Mouse (Mus musculus) urinary bladder, postnatal 10 days (tissue): ENCODE results near the gene Nrxn2.

Source experiments
- DNase-seq: peaks from one replicate; pipeline ENCODE4 v3.0.0; 2022; ENCODE audit warnings: low spot score

The Nrxn2 gene

DNA sequence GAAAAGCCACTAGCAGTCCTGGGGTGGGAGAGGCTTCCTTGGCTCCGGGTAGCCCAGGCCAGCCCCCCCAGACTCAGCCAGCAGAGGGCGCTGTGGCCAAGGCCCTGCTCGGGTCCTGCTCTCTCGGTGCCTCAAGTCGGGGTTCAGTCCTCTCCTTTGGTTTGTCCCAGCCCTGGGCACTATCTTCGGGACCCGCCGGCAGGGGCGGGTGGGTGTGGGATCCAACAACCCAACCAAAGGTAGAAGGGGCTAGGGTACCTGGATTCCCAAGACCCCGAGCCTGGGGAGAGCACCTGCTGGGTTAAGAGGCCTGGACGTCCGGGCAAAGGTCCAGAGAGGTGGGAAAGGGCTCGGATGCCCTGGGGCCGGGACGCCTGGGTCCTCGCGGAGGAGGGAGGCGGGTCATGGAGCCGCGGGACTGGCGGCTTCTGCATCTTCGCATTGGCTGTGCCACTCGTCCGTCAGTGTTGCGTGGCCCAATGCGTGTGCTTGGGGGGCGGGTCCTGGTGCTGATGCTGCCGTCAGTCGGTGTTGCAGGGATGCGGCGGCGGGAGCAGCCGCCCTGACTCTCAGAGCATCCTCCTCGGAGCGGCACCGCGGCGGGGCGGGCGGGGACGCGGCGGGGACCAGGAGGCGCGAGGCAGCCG, at the start of gene Nrxn2:
Nrxn2 (plus strand) TSS at position 499 of the 647 bp plus-strand sequence.
- DNase-seq = no peak

DNA sequence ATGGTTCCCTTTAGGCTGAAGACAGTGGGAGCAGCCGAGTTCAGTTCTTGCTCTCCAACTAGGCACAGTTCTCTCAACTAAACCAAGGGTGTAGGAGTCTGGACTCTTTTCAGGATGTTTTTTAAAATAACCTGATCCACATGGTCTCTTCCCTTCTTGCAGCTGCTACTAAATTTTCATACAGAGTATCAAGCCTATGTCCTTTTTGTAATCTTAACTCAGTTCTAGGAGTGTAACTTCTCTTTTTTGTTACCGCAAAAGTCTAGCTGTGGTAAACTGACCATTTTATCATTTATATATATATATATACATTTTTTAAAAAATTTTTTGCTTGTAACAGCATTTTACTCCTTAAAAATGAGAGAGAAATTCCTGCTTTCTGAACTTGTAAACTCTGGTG, 48.4 kb upstream of the Nrxn2 start:
- no peak for DNase-seq

DNA sequence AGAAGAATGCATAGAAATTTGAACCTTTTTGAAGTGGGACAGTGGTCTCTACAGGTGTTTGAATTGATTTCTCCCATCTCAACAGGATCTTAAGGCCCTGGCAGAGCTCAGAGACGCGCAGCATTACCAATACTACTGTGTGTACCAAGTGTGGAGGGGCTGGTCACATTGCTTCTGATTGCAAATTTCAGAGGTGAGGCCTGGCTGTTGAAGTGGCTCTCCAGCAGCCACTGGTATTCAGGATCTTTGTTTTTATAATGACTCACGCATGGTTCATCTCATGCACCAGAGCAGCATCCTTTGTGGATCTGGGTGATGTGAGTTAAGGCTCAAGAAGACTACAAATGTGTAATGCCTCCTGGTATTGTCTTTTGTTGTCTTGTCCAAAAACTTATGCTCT, 46.1 kb upstream of the Nrxn2 start:
- no peak for DNase-seq

DNA sequence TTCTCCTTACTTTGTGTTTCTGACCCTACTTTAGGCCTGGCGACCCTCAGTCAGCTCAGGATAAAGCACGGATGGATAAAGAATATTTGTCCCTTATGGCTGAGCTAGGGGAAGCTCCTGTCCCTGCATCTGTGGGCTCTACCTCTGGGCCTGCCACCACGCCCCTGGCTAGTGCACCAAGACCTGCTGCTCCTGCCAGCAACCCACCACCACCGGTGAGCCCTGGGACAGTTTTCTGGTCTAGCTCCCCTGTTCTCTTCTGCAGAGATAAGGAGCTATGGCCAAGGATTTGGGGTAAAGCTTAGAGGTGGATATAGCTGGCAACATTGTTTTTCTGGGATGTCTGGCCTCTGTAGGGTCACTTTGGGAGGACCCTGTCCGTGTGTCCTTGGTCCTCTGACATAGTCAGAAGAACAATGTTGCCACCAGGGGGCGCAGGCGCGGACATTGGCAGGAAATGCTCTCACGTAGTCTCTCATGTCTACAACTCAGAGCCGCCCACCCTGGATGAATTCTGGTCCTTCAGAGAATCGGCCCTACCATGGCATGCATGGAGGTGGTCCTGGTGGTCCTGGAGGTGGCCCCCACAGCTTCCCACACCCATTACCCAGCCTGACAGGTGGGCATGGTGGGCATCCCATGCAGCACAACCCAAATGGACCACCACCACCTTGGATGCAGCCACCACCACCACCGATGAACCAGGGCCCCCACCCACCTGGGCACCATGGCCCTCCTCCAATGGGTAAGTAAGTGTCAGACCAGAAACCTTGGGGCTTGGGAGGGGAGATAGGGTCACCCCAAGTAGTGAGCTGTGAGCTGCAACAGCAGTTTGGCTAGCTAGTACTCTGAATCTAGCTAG, 44.8 kb upstream of the Nrxn2 start:
- DNase-seq = peak; percentile 63

DNA sequence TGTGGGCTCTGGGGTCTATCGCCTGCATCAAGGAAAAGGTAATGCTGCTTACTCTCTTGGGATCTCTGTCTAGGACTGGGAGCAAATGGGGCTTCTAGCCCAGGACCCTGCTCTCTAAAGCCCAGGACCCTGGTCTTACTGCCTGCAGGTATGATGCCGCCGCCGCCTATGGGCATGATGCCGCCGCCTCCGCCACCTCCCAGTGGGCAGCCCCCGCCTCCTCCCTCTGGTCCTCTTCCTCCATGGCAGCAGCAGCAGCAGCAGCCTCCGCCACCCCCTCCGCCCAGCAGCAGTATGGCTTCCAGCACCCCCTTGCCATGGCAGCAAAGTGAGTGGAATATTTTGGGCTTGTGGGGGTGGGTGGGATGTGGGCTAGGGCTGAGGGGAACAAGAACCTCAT, 44.0 kb upstream of the Nrxn2 start:
- no peak for DNase-seq

DNA sequence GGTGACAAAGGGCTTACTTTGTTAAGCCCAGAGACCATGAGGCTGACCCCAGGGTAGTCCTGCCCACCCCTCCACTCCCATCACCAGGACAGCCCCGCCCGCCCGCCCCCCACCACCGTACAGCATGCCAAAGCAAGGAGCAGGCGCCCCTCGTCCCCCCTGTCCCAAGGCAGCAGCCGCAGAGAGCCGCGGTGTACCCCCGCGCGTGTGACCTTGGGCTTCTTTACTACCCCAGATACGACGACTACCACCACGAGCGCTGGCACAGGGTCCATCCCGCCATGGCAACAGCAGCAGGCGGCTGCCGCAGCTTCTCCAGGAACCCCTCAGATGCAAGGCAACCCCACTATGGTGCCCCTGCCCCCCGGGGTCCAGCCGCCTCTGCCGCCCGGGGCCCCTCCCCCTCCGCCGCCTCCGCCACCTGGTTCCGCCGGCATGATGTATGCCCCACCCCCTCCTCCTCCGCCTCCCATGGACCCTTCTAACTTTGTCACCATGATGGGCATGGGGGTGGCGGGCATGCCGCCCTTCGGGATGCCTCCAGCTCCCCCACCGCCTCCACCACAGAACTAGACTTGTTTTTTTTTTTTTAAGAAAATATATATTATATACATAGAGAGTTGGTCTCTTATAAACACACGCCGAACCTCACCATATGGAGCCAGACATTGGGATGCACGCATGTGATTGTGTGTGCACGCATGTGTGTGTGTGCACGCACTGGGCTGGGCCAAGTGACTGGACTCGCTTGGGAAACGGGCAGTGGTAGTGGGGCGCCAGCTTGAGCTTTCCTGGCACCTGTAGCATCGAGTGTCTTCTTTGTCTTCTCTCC, 42.9 kb upstream of the Nrxn2 start:
- DNase-seq = no peak

DNA sequence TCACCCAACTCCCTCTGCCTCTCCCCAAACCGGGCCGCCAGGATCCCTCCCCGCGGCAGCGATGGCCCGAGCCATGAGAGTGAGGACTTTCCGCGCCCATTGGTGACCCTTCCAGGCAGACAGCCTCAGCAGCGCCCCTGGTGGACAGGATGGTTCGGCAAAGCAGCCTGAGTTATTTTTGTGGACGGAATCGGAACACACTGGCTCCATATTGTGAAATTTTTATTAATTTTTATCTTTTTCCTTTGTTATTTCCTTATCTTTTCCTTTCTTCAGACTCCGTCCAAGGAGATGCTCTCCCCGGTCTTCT, 42.3 kb upstream of the Nrxn2 start:
- DNase-seq = no peak

DNA sequence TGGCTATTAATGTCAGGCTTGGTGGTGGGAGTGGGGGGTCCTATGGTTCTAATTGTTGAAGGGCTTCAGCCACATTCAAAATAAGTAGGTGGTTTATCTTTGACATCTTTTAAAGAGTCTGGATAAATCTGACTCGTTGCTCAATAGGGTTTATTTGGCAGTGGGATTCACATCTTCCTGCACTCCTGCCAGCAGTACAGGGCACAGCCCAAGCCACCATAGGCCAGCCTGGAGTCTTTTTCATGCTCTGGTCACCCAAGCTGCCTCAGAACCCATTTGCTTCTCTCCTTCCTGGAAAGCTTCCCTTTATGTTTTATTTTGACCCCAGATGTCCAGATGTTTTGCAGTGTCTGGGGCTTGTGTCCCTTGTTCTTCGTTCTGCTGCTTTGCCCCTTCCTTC, 41.9 kb upstream of the Nrxn2 start:
- no peak for DNase-seq

DNA sequence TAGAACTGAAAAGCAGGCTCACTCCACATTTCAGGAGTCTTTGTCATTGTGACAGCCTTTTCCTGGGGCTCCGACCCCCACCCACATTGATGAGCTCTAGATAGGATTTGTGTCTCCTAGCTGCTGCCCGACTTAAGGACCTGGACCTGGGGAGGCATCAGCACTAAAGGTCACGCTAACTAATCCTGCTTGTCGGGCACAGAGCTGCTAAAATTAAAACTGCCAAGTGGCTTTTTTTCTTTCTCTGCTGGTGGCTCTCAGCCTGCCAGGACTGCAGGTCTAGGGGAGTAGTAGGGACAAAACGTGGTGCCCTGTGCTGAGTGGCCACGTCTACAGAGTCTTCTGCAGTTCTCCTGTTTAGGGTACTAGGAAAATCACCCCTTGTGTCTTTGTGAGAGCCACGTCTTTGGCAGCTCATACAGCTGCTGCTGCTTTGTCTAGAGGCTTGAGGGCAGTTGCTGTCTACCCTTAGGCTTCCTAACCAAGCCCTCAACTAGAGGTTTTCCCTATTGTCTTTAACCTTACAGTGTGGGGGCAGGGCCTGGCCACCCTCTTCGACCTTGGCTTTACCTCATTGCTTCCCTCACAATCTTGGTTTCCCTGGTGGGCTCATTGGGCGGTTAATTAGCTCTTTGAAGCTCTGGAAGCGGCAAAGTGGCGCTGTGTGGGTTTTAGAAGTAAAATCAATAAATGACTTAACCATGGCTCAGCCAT, 41.0 kb upstream of the Nrxn2 start:
- DNase-seq = no peak

DNA sequence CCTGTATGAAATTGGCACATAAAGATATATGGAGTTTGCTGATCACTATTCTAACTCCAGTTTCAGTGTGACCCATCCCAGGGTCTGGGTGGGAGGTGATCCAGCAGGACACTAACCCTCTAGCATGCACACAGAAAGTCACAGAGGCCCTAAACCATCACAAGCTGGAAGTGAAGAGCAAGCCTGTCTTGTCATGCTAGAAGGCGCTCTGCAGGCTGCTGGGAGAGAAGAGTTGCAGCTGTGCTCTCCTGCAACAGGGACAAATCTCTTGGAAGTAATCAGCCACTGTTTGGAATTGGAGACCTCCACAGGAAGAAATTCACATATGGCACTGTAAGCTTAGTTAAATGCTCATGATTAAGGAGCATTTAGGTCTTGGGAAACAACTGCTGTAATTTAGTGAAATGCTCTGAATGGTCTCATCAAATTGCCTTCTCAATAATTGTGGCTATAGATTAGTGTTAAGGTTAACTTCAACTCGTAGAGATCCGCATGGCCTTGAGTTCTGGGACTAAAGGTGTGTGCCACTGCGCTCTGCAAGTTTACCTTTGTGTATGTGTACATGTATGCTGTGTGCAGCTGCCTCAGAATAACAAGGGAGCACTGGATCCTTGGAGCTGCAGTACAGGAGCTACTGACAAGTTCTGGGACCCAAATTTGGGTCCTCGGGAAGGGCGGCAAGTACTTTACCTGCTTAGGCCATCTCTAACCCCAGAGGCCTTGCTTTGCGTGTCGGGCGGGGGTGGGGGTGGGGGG, 37.9 kb upstream of the Nrxn2 start:
- no peak for DNase-seq

DNA sequence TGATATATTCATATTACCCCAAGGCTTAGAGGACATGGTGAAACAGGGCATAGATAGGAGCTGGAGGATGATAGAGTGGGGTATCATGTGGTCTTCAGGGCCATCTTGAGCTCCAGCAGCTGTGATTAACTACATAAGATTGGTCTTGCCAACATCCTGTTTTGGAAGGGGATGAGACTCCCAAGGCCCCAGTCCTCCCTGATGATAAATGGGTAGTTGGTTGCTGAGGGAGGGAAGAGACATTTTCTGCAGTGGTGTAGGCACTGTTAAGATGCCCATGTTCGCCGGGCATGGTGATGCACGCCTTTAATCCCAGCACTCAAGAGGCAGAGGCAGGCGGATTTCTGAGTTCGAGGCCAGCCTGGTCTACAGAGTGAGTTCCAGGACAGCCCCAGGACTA, 37.3 kb upstream of the Nrxn2 start:
- DNase-seq = no peak

DNA sequence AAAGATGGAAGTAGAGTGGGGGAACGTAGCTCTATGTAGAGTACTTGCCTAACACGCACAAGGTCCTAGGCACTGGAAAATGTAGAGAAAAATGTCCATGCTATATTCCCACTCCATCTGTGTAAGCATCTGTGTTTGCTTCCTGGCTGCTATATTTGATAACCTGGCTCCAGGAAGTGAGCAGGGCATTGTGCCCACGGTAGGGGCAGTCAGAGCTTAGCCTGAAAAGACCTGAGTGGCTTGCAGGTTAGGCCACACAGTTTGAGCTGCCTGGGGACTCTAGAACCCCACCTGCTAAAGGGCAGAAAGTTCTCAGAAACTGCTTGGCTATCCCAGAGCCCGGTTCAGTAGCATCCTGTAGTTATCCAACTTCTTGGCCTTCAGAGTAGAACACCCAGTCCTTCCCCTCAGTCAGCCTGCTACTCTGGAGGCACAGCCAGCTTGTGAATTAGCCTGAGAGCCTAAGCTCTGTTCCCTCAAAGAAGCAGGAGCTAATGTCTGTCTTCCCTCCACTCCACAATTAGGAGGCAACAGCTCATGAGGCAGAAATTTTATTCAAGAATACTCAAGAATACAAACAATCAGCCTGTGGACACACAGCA, 36.1 kb upstream of the Nrxn2 start:
- DNase-seq = no peak

DNA sequence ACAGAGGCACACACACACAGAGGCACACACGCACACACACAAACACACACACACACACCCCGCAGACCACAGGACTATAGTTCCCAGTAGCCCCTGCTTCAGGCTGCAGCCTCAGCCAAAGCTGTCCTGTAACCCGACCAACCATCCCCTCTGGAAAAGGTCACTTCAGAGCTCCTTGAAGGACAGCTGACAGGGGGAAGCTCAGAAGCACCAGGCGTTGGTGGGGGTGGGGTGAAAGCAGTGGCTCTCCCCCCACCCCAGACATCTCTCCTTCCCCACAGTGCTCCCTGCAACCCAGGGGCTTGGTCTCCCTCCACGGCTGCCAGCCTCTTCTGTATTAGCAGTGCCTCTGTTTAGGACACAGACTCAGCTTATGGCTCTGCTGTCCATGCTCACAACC, 35.1 kb upstream of the Nrxn2 start:
- DNase-seq = no peak

DNA sequence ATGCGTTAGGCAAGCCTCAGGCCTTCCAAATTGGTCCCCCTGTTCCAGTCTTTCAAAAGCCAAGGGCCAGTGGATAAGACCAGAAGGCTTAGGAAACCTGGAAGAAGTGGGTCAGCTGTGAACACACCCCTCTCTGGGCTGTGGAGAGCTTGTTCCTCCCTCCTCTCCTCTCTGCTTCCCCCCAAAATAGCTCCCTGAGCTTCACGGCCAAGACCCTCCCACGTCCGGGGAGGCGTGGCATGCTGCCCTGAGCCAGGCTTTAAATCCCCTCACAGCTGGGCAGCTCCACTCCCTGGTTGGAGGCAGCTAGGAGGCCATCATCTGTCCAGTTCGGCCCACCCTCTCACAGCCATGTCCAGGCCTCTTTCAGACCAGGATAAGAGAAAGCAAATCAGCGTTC, 34.4 kb upstream of the Nrxn2 start, which contains the start of gene Pygm:
Pygm (plus strand) TSS at position 272 of the 400 bp plus-strand sequence.
- no peak for DNase-seq

DNA sequence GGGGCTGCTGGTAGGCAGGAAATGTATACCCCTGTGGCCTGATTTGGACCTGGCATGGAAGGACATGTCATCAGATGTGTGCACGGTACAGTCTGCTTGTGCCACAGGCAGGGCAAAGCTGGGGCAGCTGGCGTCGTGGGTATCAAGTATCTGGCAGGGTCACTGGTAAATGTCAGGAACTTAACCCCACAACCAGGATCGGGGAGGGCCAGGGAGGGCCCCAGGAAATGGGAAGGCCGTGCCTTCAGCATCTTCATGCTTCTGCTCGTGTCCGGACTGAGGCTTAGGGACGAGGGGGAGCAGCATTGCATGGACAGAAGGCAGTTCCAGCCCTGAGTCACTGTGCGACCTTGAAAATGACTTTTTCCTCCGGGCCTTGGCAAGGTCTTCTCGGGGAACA, 33.6 kb upstream of the Nrxn2 start:
- no peak for DNase-seq

DNA sequence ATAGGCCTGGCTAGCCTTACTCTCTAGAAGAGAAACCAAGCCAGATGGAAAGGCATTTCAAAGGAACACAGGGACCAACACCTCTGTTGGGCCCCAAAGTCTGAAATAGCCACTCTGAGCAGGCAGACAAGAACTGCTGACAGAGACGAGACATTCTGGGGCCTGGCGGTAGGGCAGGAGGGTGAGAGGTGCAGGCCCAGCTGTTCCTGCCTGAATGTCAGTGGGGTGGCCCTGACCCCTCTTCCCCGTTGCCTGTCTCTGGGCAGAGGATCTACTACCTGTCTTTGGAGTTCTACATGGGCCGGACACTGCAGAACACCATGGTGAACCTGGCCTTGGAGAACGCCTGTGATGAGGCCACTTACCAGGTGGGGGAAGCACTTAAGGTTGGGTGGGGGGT, 33.1 kb upstream of the Nrxn2 start:
- DNase-seq = no peak

DNA sequence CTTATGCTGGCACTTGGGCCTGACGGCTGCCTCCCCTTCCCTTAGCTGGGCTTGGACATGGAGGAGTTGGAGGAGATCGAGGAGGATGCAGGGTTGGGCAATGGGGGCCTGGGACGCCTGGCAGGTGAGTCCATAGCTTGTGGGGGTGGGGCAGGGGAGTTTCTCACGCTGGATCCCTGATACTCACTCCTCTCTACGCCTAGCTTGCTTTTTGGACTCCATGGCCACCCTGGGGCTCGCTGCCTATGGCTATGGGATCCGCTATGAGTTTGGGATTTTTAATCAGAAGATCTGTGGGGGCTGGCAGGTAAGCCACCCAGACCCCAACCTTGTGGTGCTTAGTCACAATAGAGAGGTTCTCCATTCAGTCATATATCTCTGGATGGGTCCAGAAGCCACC, 32.7 kb upstream of the Nrxn2 start:
- DNase-seq = no peak

DNA sequence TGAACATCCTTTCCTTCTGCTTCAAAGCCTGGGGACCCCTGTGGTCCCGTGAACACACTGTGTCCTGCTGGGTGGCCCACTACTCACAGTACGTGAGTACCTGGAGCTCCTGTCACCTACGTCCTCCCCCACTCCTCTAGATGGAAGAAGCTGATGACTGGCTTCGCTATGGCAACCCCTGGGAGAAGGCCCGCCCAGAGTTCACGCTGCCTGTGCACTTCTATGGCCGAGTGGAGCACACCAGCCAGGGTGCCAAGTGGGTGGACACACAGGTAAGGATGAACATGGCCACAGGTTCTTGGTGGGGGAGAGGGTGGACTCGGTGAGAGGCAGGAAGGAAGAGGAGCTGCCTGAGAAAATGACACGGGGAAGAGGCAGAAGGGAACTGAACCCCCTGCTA, 32.3 kb upstream of the Nrxn2 start:
- DNase-seq = no peak

DNA sequence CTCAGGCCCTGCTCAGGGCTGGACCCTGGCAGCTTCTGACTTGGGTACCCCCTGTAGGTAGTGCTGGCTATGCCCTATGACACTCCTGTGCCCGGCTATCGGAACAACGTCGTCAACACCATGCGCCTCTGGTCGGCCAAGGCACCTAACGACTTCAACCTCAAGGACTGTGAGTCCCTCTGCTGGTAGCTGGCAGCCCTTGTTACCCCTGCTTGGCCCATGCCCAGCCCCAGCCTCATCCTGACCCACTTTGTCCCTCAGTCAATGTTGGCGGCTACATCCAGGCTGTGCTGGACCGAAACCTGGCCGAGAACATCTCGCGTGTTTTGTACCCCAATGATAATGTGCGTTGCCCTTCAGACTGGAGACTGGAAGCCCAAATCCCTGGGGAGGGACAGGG, 30.5 kb upstream of the Nrxn2 start:
- no peak for DNase-seq

DNA sequence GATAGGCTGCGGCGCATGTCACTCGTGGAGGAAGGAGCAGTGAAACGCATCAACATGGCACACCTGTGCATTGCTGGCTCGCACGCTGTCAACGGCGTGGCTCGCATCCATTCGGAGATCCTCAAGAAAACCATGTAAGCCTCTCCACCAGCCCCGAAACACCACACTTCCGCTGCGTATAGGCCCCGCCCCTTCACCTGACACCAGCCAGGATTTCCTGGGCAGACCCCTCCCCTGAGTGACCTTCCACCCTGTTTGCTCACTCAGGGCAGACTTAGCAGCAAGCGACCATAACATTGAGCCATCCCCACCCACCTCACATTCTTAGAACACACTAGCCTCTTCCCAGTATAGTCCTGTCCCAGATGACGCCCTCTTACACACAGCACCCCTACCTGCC, 28.7 kb upstream of the Nrxn2 start:
- DNase-seq = no peak

DNA sequence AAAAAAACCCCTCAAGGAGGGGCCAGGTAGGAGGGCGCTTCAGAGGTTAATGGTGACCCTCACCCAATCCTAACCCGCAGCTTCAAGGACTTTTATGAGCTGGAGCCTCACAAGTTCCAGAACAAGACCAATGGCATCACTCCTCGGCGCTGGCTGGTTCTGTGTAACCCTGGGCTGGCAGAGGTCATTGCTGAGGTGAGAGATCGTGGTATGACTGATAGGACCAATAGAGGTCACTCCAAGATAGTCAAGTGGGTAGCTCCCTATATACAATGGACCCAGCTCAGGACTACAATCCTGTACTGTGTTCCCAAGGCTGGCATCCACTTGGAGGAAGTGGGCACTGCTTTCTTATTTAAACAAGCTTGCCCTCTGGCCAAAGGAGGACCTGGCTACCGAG, 28.3 kb upstream of the Nrxn2 start:
- DNase-seq = no peak
